Mouse (Mus musculus) frontal cortex, postnatal 10 days (tissue): ENCODE data around the gene Pbx2.
A peak's percentile ranks its signal among the peaks of the same experiment; 100 is the strongest.

ENCODE experiments used
- DNase-seq, 2 experiments: peaks; one replicate each; pipeline ENCODE4 v3.0.0; 2022; ENCODE audit warnings: low spot score in 2 of 2, mixed read lengths in 1 of 2

Gene Pbx2

GRCm38 (mm10) chr17:34578070-34578469 is 13.0 kb upstream of the Pbx2 start:
- no peak for DNase-seq

DNA sequence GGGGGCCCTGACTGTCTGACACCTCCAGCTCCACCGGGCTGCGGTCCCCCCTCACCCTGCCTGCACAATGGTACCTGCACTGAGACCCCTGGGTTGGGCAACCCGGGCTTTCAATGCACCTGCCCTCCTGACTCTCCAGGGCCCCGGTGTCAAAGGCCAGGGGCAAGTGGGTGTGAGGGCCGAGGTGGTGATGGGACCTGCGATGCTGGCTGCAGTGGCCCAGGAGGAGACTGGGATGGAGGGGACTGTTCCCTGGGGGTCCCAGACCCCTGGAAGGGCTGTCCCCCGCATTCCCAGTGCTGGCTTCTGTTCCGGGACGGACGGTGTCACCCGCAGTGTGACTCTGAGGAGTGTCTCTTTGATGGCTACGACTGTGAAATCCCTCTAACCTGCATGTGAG is 8.5 kb upstream of the Pbx2 start:
- DNase-seq = no peak

- no peak for DNase-seq
These were observed 7.7 kb upstream of the Pbx2 start for GRCm38 (mm10) chr17:34583397-34583796.

DNA sequence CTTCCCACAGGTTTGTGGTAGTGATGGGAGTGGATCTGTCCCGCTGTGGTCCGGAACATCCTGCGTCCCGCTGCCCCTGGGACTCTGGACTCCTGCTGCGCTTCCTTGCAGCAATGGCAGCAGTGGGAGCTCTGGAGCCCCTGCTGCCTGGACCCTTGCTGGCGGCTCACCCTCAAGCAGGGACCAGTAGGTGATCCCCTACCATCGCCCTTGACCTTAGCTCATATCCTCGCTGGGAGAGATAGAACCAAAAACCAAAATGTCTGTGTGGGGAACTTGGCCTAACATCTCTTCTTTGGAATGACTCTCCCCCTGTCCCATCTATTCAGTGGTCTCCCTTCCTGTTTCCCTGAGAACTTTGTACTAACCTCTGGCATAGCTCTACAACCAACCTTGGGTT is 7.2 kb upstream of the Pbx2 start:
- no peak for DNase-seq

DNA sequence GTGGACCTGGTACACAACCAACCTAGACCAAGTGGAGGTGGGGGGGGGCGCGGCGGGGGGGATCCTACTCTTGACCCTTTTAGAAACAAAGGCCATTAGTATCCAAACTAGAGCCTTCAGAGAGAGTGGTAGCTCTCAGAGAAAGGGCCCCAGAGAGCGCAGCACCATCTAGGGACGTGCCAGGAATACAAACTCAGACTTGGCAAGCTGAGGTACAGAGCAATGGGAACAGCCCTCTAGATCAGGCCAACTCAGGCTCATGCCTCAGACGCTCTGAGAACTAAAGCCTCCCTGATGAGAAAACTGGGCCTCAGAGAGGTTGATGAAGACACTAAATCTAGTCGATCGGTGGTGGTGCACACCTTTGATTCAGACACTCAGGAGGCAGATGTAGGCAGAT is 5.9 kb upstream of the Pbx2 start:
- DNase-seq = no peak

- DNase-seq = no peak
These were observed 4.9 kb upstream of the Pbx2 start for GRCm38 (mm10) chr17:34585877-34586771.

GRCm38 (mm10) chr17:34586796-34587422 is 4.2 kb upstream of the Pbx2 start:
- peak; percentile 85 to 87 for DNase-seq

DNA sequence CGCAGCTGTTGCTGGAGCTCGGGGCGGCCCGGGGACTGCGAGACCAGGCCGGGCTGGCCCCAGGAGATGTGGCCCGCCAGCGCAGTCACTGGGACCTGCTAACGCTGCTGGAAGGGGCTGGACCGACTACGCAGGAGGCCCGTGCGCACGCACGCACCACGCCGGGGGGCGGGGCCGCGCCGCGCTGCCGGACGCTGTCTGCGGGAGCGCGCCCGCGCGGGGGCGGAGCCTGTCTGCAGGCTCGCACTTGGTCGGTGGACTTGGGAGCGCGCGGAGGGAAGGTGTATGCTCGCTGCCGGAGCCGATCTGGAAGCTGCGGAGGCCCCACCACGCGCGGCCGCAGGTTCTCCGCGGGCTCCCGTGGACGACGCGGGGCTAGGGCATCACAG is 3.6 kb upstream of the Pbx2 start:
- DNase-seq = peak; percentile 97 to 98

DNA sequence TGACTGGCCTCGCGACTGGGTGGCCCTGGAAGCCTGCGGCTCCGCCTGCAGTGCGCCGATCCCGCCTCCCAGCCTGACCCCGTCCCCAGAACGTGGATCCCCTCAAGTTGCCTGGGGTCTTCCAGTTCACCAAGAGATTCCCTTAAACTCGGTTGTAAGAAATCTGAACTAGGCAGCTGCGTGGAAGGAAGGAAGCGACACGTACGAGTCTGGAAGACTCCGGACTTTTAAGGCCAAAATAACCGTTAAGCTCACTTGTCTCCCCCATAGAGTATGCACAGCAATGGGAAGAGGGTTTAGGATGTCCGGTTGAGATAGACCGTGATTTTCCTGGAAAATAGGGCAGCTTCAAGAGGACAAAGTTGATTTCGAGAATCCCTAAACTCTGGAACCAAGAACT is 3.3 kb upstream of the Pbx2 start:
- DNase-seq = no peak

DNA sequence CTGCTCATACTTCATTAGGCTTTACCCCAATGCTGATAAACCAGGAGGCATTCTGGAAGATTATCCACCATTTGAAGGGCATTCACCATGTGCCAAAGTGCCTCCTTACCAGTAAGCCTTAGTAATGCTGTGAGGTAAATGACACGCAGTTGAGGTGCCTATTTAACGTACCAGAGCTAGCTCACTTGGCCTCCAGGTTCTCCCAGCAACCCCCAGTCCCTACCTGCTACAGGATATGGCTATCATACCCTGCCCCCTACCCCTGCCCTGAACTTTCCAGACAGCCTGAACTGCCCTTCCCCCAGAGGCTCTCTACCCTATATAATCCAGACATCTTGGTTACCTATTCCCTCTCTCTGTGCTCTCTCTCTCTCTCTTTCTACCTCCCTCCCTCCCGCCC is 2.3 kb upstream of the Pbx2 start:
- no peak for DNase-seq

DNA sequence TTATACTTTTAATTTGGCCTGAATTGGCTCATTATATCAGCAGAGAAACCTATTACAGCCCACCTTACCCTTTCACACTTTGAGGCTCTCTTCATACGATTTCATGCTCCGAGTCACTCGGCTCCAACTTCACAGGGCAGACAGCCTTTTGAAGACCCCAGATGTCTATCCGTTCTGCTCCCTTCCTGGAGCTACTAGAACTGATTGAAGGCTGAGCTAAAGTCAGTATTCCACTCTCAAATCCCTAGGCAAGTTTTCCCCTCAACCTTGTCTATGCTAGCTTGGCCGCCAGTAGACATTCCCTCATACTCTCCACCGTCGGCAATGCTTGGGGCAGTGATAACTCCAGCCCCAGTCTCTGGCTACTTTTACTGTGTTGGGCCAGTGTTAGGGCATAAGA is 1.9 kb upstream of the Pbx2 start:
- DNase-seq = no peak

DNA sequence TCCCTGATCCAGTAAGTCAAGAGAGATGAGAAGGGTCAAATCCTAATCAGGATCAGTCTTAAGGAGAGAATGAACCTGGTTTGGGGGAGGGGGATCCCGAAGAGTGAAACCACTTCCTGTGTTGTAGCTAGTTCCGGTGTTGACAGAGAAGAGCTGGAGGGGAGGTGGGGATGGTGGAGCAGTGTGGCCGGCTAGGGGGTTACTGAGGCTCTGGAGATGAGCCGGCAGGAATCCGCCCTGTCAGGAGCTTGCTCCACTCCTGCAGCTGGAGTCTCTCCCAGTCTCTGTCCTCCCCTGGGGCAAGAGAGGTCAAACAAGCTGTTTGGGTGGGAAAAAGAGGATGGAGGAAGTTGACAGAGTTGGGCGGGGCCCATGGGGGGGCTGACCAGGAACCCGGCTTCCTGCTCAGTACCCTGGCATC is 1.4 kb upstream of the Pbx2 start, which contains the start of gene Gpsm3:
Gene Gpsm3 (plus strand): TSS at position 126 of the 421 bp plus-strand sequence.
- DNase-seq = peak in 1 of 2 experiments; percentile 44

GRCm38 (mm10) chr17:34590154-34590987 is 695 bp upstream of the Pbx2 start:
- peak in 1 of 2 experiments; percentile 18 for DNase-seq

DNA sequence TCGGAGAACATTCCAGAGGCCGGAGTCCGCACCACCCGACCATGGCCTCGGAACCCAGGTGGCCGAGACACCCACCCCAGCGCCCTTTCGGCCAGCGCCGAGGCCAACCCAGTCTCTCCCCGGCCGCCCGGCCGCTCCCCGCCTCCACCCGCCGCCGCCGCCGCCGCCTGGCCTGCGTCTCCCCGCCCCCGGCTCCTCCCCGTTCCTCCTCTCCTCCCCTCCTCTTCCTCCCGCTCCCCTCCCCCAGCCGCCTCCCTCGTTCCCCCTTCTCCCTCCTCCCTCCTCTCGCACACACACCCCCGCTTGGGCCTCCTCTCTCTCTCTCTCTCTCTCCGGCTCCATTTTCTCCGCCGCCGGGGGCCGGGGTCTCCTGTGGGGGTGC is 919 bp downstream of the Pbx2 start:
- peak in 1 of 2 experiments; percentile 84 for DNase-seq

DNA sequence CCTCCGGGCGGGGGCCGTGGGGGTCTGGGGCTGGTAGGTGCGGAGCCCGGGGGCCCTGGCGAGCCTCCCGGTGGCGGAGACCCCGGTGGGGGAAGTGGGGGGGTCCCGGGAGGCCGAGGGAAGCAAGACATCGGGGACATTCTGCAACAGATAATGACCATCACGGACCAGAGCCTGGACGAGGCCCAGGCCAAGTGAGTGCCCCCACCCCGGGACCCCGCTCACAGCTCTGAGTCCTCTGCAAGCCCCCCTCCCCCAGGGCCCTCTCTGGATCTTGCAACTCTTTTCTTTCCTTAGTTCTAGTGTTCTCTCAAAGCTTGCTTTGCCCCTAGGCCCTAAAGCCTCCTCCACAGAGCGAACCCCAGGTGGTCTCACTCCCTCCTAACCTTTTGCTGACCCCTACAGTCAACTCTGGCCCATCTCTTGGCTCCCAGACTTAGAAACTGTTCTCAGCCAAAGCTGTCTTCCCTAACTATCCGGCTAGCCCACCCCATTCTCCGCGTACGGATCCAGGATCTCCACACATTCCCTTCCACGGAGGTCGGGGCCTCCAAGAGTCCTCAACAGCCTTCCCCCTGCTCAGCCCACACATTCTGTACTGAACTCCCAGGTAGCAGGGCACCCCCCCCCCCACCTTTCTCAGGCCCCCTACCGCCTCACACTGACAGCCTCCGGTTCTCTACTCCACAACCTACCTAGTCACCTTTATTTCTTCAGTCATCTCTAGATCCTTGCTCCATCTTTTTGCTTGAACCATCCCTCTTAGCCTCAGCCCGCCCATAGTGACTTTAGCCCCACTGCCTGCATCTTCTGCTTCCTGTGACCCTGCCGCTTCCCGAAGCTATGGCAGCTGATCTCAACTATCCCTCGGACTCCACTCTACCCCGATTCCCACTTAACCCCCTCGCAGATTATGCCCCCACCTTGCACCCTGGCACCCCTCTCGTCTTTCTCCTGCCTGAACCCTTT is 1.8 kb downstream of the Pbx2 start:
- peak in 1 of 2 experiments; percentile 44 for DNase-seq

- DNase-seq = peak in 1 of 2 experiments; percentile 27
These were observed 2.9 kb downstream of the Pbx2 start for GRCm38 (mm10) chr17:34593752-34594525.

DNA sequence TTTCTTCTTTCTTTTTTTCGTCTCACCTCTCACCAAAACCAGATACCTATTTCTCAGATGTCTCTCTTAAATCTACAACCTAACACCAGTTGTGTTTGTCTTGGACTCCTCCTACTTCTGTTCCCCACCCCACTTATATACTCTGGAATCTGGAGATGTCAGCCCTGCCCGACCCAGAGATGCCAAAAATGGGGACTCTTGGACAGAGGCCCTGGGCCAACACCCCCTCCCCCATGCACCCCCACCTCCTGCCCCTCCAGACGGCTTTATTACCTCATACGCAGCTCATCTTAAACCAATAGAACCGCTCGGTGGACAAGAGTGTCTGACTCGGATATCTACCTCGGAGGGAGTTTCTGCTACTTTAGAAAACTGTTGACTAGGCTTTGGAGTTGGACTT is 5.0 kb downstream of the Pbx2 start:
- DNase-seq = no peak

DNA sequence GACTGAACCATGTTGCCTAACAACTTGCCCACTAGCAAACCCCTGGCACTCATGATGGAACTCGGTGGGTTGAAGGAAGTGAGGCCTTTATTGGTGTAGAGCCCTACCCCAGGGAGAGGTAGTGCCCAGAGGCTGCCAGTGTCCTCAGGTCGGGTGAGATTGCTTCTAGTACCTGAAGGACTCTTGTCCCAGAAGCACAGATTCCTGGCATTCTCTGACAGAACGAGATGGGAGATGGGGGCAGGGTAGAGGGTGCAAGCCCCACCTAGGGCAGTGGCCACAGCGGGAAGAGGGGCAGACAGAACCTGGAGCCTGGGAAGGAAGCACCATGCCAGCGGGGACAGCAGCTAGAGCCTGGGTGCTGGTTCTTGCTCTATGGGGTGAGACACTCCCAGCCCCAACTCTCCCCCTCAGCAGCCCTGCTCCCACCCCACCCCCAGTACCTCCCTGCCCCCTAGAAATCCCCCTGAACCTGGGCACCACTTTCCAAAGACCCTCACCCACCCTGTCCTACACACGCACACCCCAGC is 6.6 kb downstream of the Pbx2 start, which contains the start of gene Ager:
Gene Ager (plus strand): TSS at position 297 of the 530 bp plus-strand sequence.
- DNase-seq = peak in 1 of 2 experiments; percentile 17

DNA sequence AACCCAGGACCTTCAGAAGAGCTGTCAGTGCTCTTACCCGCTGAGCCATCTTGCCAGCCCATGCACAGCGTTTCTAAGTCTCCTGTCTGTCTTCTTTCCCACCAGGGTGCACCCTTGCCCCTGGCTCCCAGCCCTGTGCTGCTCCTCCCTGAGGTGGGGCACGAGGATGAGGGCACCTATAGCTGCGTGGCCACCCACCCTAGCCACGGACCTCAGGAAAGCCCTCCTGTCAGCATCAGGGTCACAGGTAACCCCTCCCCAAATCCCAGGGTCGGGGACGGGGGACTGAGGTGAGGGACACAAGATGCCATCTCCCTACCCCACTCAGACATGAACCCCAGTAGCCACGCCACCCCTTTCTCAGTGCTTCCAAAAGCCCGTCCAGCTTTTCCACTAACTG is 8.8 kb downstream of the Pbx2 start:
- DNase-seq = no peak

GRCm38 (mm10) chr17:34601796-34602195 is 10.7 kb downstream of the Pbx2 start:
- DNase-seq = no peak
